Mouse (Mus musculus) bone marrow, adult 2 months (tissue): ENCODE measurements around the gene Grin2a.

Source experiments
- CTCF ChIP-seq: fragments of 200-500 bp; IDR thresholded peaks from 2 replicates; pipeline ENCODE4 v1.5.1; 2011; ENCODE audit warnings: low read length, control low read depth; ENCODE audit not compliant: control insufficient read depth, insufficient read depth
- POLR2A ChIP-seq: fragments of 200-500 bp; IDR thresholded peaks from 2 replicates; pipeline ENCODE4 v1.6.1; 2011; ENCODE audit warnings: low read depth, mild to moderate bottlenecking, control low read depth, low read length, borderline replicate concordance; ENCODE audit not compliant: control insufficient read depth

- TF ChIP-seq CTCF: no peak
- no peak for TF ChIP-seq POLR2A
Observed at GRCm38 (mm10) chr16:9671222-9671621, 324.1 kb downstream of the Grin2a start.
